Mouse (Mus musculus) brain, embryonic 14.5 days (tissue): Measurements from ENCODE around the gene Trim7.

Experiments used
- CTCF ChIP-seq: fragments of 200-500 bp; IDR thresholded peaks from 2 replicates; pipeline ENCODE4 v1.5.1; 2012; ENCODE audit warnings: inconsistent platforms, mild to moderate bottlenecking, moderate library complexity, borderline replicate concordance; ENCODE audit not compliant: insufficient read depth, insufficient read length; ENCODE audit errors: extremely low read depth
- POLR2A ChIP-seq: fragments of 200-500 bp; IDR thresholded peaks from 2 replicates; pipeline ENCODE4 v1.6.1; 2012; ENCODE audit warnings: mild to moderate bottlenecking, inconsistent platforms, borderline replicate concordance; ENCODE audit not compliant: poor library complexity, insufficient read depth, insufficient read length, severe bottlenecking; ENCODE audit errors: extremely low read depth

DNA sequence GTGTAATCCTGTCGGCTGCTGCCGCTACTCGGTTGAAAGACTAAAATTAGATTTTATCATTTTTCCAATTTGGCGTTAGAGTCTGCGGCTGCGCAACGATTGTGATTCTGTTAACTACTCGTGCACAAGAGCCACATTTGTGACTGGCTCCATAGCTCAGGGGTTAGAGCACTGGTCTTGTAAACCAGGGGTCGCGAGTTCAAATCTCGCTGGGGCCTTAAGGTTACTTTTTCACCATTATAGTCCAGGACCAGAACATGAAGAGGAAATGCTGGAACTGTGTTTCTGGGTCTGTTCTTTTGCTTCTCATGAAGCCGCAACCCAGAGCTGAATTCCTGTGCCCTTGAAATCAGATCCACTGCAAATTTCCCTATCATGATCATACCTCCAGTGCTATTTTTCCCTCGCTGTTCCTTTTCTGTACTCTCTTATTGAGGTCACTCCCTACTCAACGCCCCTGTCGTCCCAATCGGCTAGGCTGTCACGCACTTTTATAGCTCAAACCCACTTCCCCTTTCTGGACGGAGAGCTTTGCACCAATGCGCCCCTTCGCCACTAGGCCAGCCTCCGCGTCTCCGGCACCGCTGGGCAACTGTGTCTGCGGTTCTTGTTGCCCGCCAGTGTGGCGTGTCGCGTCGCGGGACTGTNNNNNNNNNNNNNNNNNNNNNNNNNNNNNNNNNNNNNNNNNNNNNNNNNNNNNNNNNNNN, 27.7 kb downstream of the Trim7 start:
- TF ChIP-seq POLR2A (no peak), CTCF (peak; percentile 22; the same call in 1 of the 2 replicates)
